Mouse (Mus musculus) cerebellum, adult 2 months (tissue): Measurements from ENCODE around the gene Acap1. TPM values are rescaled to one million over a fixed set of nuclear protein-coding genes. Genes with fewer than 3 reads are reported as not detected.

ENCODE experiments used
- DNase-seq, 2 experiments: peaks; one replicate each; pipeline ENCODE4 v3.0.0; 2021
- H3K27ac ChIP-seq: fragments of 200-500 bp; 2 replicates; pipeline ENCODE4 v1.5.1; 2012; ENCODE audit warnings: low read length, control low read depth, inconsistent platforms; ENCODE audit not compliant: insufficient read depth
- H3K27me3 ChIP-seq: fragments of 200-500 bp; 2 replicates; pipeline ENCODE4 v1.6.1; 2012; ENCODE audit warnings: inconsistent platforms, mild to moderate bottlenecking, low read length, moderate library complexity; ENCODE audit not compliant: control insufficient read depth, insufficient read depth
- H3K4me1 ChIP-seq: fragments of 200-500 bp; 2 replicates; pipeline ENCODE4 v1.6.1; 2011; ENCODE audit warnings: low read length; ENCODE audit not compliant: control insufficient read depth, insufficient read depth
- H3K4me3 ChIP-seq: fragments of 200-500 bp; replicated peaks from 2 replicates; pipeline ENCODE3; 2011; ENCODE audit warnings: mild to moderate bottlenecking, low read depth, low read length, control low read depth; ENCODE audit not compliant: insufficient read depth
- CTCF ChIP-seq: fragments of 200-500 bp; IDR thresholded peaks from 2 replicates; pipeline ENCODE4 v1.5.1; 2011; ENCODE audit warnings: low read depth, mild to moderate bottlenecking, control low read depth, low read length, moderate library complexity, borderline replicate concordance; ENCODE audit not compliant: insufficient read depth
- POLR2A ChIP-seq: fragments of 200-500 bp; IDR thresholded peaks from 2 replicates; pipeline ENCODE4 v1.6.1; 2011; ENCODE audit warnings: low read length, control low read depth, borderline replicate concordance; ENCODE audit not compliant: insufficient read depth
- whole genome bisulfite sequencing: fragments of 180-500 bp; shearing (Covaris S2); methylation state at CpG from one replicate; pipeline ENCODE4 v1.1.7; 2018; 5-methylcytosine and 5-hydroxymethylcytosine counted together
- polyA plus RNA-seq: library from polyadenylated mRNA; depleted of rRNA; stranded (reverse); fragments of >200 nt; gene quantifications from 2 replicates; pipeline ENCODE4 v1.2.3, GENCODE M21; 2012

Acap1 gene
- polyA plus RNA-seq, 1 experiment: 0.18 TPM

- 34% methylated on average over 9 of the region's 9 CpGs for WGBS
- TF ChIP-seq CTCF (no peak), POLR2A (no peak)
- peaks cover 5% of the 10 kb centered on the region; the same call in 1 of the 2 replicates for H3K4me1 ChIP-seq
- H3K27ac ChIP-seq: no peak overlapping the region
- peak overlapping the region; percentile 71 for H3K4me3 ChIP-seq
- H3K27me3 ChIP-seq: no peaks in the 10 kb centered on the region
- DNase-seq: no peak
Observed at GRCm38 (mm10) chr11:69914917-69915430, 19.6 kb upstream of the Acap1 start.

- TF ChIP-seq CTCF (no peak), POLR2A (no peak)
- Histone ChIP-seq H3K4me1 (peaks cover 5% of the 10 kb centered on the region; the same call in 1 of the 2 replicates), H3K27ac (peak overlapping the region; percentile 70; the same call in 1 of the 2 replicates), H3K27me3 (no peaks in the 10 kb centered on the region), H3K4me3 (peak overlapping the region; percentile 71)
- no peak for DNase-seq
- WGBS: 2% methylated on average over 17 of the region's 17 CpGs
Observed at GRCm38 (mm10) chr11:69914372-69914764, 19.0 kb upstream of the Acap1 start.

GRCm38 (mm10) chr11:69913554-69914371, 18.4 kb upstream of the Acap1 start, which contains the start of gene Gps2:
TSS of gene Gps2 (plus strand) at chr11:69913888.
- TF ChIP-seq CTCF (no peak), POLR2A (peak; percentile 67; the same call in 1 of the 2 replicates)
- Histone ChIP-seq H3K27ac (peak within 1 kb of the TSS; percentile 70), H3K27me3 (no peaks in the 10 kb centered on the region), H3K4me3 (peak within 1 kb of the TSS; percentile 71), H3K4me1 (peaks cover 5% of the 10 kb centered on the region; the same call in 1 of the 2 replicates)
- WGBS: under 1% methylated on average over 61 of the region's 61 CpGs
- DNase-seq: peak; percentile 94 to 96

GRCm38 (mm10) chr11:69912716-69913530, 17.6 kb upstream of the Acap1 start:
- Histone ChIP-seq H3K27me3 (no peaks in the 10 kb centered on the region), H3K4me1 (peaks cover 5% of the 10 kb centered on the region; the same call in 1 of the 2 replicates), H3K4me3 (no peak overlapping the region), H3K27ac (no peak overlapping the region)
- whole genome bisulfite sequencing: 76% methylated on average over 15 of the region's 15 CpGs
- TF ChIP-seq CTCF: no peak
- TF ChIP-seq POLR2A: no peak
- peak in 1 of 2 experiments; percentile 35 for DNase-seq

GRCm38 (mm10) chr11:69911701-69912100, 16.4 kb upstream of the Acap1 start:
- no peaks in the 10 kb centered on the region for H3K27me3 ChIP-seq
- H3K27ac ChIP-seq: no peak overlapping the region
- WGBS: 88% methylated on average over 6 of the region's 6 CpGs
- TF ChIP-seq CTCF: no peak
- no peak for TF ChIP-seq POLR2A
- H3K4me3 ChIP-seq: no peak overlapping the region
- DNase-seq: no peak
- peaks cover 5% of the 10 kb centered on the region; the same call in 1 of the 2 replicates for H3K4me1 ChIP-seq

GRCm38 (mm10) chr11:69910781-69911560, 15.6 kb upstream of the Acap1 start:
- H3K27me3 ChIP-seq: no peaks in the 10 kb centered on the region
- WGBS: 87% methylated on average over 17 of the region's 17 CpGs
- DNase-seq: no peak
- H3K4me3 ChIP-seq: no peak overlapping the region
- H3K4me1 ChIP-seq: peaks cover 5% of the 10 kb centered on the region; the same call in 1 of the 2 replicates
- no peak overlapping the region for H3K27ac ChIP-seq
- no peak for TF ChIP-seq CTCF

- Histone ChIP-seq H3K4me1 (peaks cover 5% of the 10 kb centered on the region; the same call in 1 of the 2 replicates), H3K27ac (no peak overlapping the region), H3K27me3 (no peaks in the 10 kb centered on the region), H3K4me3 (no peak overlapping the region)
- whole genome bisulfite sequencing: 92% methylated on average over 8 of the region's 8 CpGs
- no peak for DNase-seq
- no peak for TF ChIP-seq POLR2A
- no peak for TF ChIP-seq CTCF
Observed at GRCm38 (mm10) chr11:69910177-69910576, 14.8 kb upstream of the Acap1 start.
